Mouse (Mus musculus) forebrain, embryonic 13.5 days (tissue): Measurements from ENCODE around the gene Lrp2. TPM values are rescaled to one million over a fixed set of nuclear protein-coding genes. Genes with fewer than 3 reads are reported as not detected.

ENCODE experiments used
- ATAC-seq: fragments of 200-750 bp; cut with Nextera tagmentation; 2 replicates; pipeline ENCODE4 v1.8.0; 2017
- H3K27ac ChIP-seq: fragments of 300-500 bp; sonication (generic); 2 replicates; pipeline ENCODE4 v1.5.1; 2015; ENCODE audit warnings: inconsistent platforms, mild to moderate bottlenecking, moderate library complexity
- H3K27me3 ChIP-seq: fragments of 300-500 bp; sonication (generic); 2 replicates; pipeline ENCODE4 v1.6.1; 2015; ENCODE audit warnings: mild to moderate bottlenecking, inconsistent platforms
- H3K36me3 ChIP-seq: fragments of 300-500 bp; sonication (generic); 2 replicates; pipeline ENCODE4 v1.6.1; 2015; ENCODE audit warnings: mild to moderate bottlenecking, inconsistent platforms; ENCODE audit not compliant: poor library complexity, severe bottlenecking
- H3K4me1 ChIP-seq: fragments of 300-500 bp; sonication (generic); 2 replicates; pipeline ENCODE4 v1.6.1; 2015; ENCODE audit warnings: inconsistent platforms
- H3K4me2 ChIP-seq: fragments of 300-500 bp; sonication (generic); 2 replicates; pipeline ENCODE4 v1.6.1; 2015; ENCODE audit warnings: inconsistent platforms, mild to moderate bottlenecking, moderate library complexity
- H3K4me3 ChIP-seq: fragments of 300-500 bp; sonication (generic); 2 replicates; pipeline ENCODE4 v1.5.1; 2015; ENCODE audit warnings: mild to moderate bottlenecking, inconsistent platforms
- H3K9ac ChIP-seq: fragments of 300-500 bp; sonication (generic); 2 replicates; pipeline ENCODE4 v1.6.1; 2015; ENCODE audit warnings: mild to moderate bottlenecking, inconsistent platforms
- H3K9me3 ChIP-seq: fragments of 300-500 bp; sonication (generic); replicated peaks from 2 replicates; pipeline ENCODE4 v1.6.1; 2016; ENCODE audit warnings: inconsistent platforms
- WGBS: fragments of 180-500 bp; shearing (Covaris S2); methylation state at CpG from one replicate; pipeline ENCODE4 v1.1.7; 2015; 5-methylcytosine and 5-hydroxymethylcytosine counted together
- polyA plus RNA-seq: library from polyadenylated mRNA; unstranded; fragments of >200 nt; fragmentation: Nextera tagmentation; extraction: Ambion mirVana; gene quantifications from 2 replicates; pipeline ENCODE4 v1.2.1, GENCODE M21; 2015

The Lrp2 gene
- polyA plus RNA-seq, 1 experiment from 2014 or later, result 0.75 TPM

- H3K27me3 ChIP-seq, result no peaks in the 10 kb centered on the region
- no peaks in the 10 kb centered on the region for H3K36me3 ChIP-seq
- H3K27ac ChIP-seq, result no peak overlapping the region
- H3K4me3 ChIP-seq, result no peak overlapping the region
- no peak overlapping the region for H3K9ac ChIP-seq
- H3K9me3 ChIP-seq, result no peaks in the 10 kb centered on the region
- ATAC-seq, result no peak
- WGBS, result 92% methylated on average over 3 of the region's 3 CpGs
- H3K4me1 ChIP-seq, result no peaks in the 10 kb centered on the region
- H3K4me2 ChIP-seq, result no peak overlapping the region
Observed at GRCm38 (mm10) chr2:69386118-69386871, 199.6 kb downstream of the Lrp2 start.

- H3K27ac ChIP-seq, result no peak overlapping the region
- no peaks in the 10 kb centered on the region for H3K4me1 ChIP-seq
- H3K9ac ChIP-seq, result no peak overlapping the region
- H3K36me3 ChIP-seq, result no peaks in the 10 kb centered on the region
- no peaks in the 10 kb centered on the region for H3K9me3 ChIP-seq
- H3K27me3 ChIP-seq, result no peaks in the 10 kb centered on the region
- 91% methylated on average over 5 of the region's 5 CpGs for WGBS
- no peak overlapping the region for H3K4me2 ChIP-seq
- no peak for ATAC-seq
- no peak overlapping the region for H3K4me3 ChIP-seq
Observed at GRCm38 (mm10) chr2:69382838-69383237, 203.0 kb downstream of the Lrp2 start.

DNA sequence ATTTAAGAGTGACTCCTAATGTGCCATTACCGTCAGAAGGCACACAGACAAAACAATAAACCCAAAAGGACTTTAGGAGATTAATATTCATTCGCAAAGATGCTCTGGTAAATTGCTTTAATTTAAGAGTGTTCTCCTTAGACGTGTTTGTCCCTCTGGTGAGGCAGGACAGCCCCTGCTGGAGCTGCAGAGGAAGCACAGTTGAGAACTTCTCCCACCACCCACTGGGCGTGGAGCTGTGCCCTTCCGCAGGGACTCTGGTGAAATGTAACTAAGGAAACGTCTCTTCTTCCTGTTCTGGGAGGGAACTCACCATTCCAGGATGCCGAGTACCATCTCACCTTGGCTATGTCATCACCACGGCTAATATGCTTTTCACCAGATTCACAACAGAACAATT is 204.1 kb downstream of the Lrp2 start:
- H3K4me3 ChIP-seq, result no peak overlapping the region
- H3K4me1 ChIP-seq, result no peaks in the 10 kb centered on the region
- H3K9ac ChIP-seq, result no peak overlapping the region
- no peaks in the 10 kb centered on the region for H3K27me3 ChIP-seq
- no peaks in the 10 kb centered on the region for H3K9me3 ChIP-seq
- 55% methylated on average over 8 of the region's 8 CpGs for WGBS
- no peak for ATAC-seq
- no peak overlapping the region for H3K27ac ChIP-seq
- no peak overlapping the region for H3K4me2 ChIP-seq
- H3K36me3 ChIP-seq, result no peaks in the 10 kb centered on the region

DNA sequence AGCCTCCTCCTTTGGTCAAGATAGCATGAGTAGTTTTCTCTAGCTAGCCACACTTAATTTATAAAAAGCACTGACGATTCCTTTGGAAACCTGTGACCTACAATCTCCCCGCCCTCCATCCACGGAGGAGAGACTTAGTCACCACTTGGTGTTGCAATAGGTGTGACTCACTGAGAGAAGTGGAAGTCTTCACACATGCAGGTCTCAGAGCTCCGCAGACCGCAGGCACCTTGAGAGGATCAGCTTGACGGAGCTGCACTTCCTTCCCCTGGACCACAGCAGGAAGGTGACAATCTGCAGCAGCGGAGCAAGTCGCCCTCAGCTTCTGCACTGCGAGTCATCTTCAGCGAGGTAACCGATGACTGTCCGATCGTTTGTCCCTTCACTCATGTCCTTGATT is 205.6 kb downstream of the Lrp2 start, which contains the start of gene Dhrs9:
Dhrs9 (plus strand) TSS at position 165 of the 400 bp plus-strand sequence.
- no peak for ATAC-seq
- Histone ChIP-seq H3K4me2 (no peak within 1 kb of the TSS), H3K9me3 (no peaks in the 10 kb centered on the region), H3K4me1 (no peaks in the 10 kb centered on the region), H3K36me3 (no peaks in the 10 kb centered on the region), H3K27me3 (no peaks in the 10 kb centered on the region), H3K9ac (no peak within 1 kb of the TSS), H3K27ac (no peak within 1 kb of the TSS), H3K4me3 (no peak within 1 kb of the TSS)
- WGBS, result 89% methylated on average over 13 of the region's 13 CpGs

- Histone ChIP-seq H3K9ac (no peak overlapping the region), H3K4me2 (no peak overlapping the region), H3K36me3 (no peaks in the 10 kb centered on the region), H3K4me1 (no peaks in the 10 kb centered on the region), H3K9me3 (no peaks in the 10 kb centered on the region), H3K4me3 (no peak overlapping the region), H3K27me3 (no peaks in the 10 kb centered on the region), H3K27ac (no peak overlapping the region)
- ATAC-seq, result no peak
- WGBS, result 75% methylated on average over 1 of the region's 1 CpGs
Observed at GRCm38 (mm10) chr2:69379801-69380200, 206.1 kb downstream of the Lrp2 start.

GRCm38 (mm10) chr2:69376780-69377179 is 209.1 kb downstream of the Lrp2 start:
- no peaks in the 10 kb centered on the region for H3K36me3 ChIP-seq
- WGBS, result 90% methylated on average over 2 of the region's 2 CpGs
- H3K27ac ChIP-seq, result no peak overlapping the region
- no peaks in the 10 kb centered on the region for H3K27me3 ChIP-seq
- H3K9ac ChIP-seq, result no peak overlapping the region
- no peak overlapping the region for H3K4me3 ChIP-seq
- H3K4me2 ChIP-seq, result no peak overlapping the region
- no peaks in the 10 kb centered on the region for H3K9me3 ChIP-seq
- no peak for ATAC-seq
- H3K4me1 ChIP-seq, result no peaks in the 10 kb centered on the region

Other genes starting within 250 kb of the Lrp2 start
- 0.04 TPM in 1 of 2 replicates, not detected in the other for gene Abcb11, start 243.4 kb downstream of the Lrp2 start, polyA plus RNA-seq
- gene Dhrs9, start 205.6 kb downstream of the Lrp2 start, polyA plus RNA-seq, result not detected in 2 replicates
- 16.6 and 20.0 TPM in 2 replicates for gene Bbs5, start 61.1 kb upstream of the Lrp2 start, polyA plus RNA-seq
- 0.15 TPM in 2 replicates for gene Klhl41, start 84.1 kb upstream of the Lrp2 start, polyA plus RNA-seq
- 14.1 and 14.5 TPM in 2 replicates for gene Fastkd1, start 127.5 kb upstream of the Lrp2 start, polyA plus RNA-seq
- 139 and 147 TPM in 2 replicates for gene Ppig, start 136.5 kb upstream of the Lrp2 start, polyA plus RNA-seq
- gene Ccdc173, start 203.5 kb upstream of the Lrp2 start, polyA plus RNA-seq, result 3.9 and 4.6 TPM in 2 replicates
- gene Phospho2, start 203.6 kb upstream of the Lrp2 start, polyA plus RNA-seq, result 37.4 and 37.5 TPM in 2 replicates
- 45.2 and 49.5 TPM in 2 replicates for gene Klhl23, start 235.9 kb upstream of the Lrp2 start, polyA plus RNA-seq